Mouse (Mus musculus) liver, embryonic 11.5 days (tissue): ENCODE measurements at regions not wholly inside any gene's neighbourhood (a gene's known extent, or its start where the extent isn't known, plus 50 kb on each side); places are given as distances from the start of the nearest gene placed in this dataset.

Source experiments
- ATAC-seq: fragments of 200-750 bp; cut with Nextera tagmentation; replicated peaks from 2 replicates; pipeline ENCODE4 v1.8.0; 2017; ENCODE audit warnings: moderate number of reproducible peaks, mild to moderate bottlenecking, moderate TSS enrichment, moderate library complexity; ENCODE audit not compliant: low FRiP score
- DNase-seq: peaks from one replicate; pipeline ENCODE4 v3.0.0-alpha.2; 2017; ENCODE audit warnings: low spot score
- H3K27ac ChIP-seq: fragments of 300-500 bp; sonication (generic); 2 replicates; pipeline ENCODE4 v1.5.1; 2014; ENCODE audit warnings: mild to moderate bottlenecking, low read depth, low read length, control low read depth
- H3K27me3 ChIP-seq: fragments of 300-500 bp; sonication (generic); replicated peaks from 2 replicates; pipeline ENCODE4 v1.6.1; 2014; ENCODE audit warnings: low read length, mixed read lengths; ENCODE audit not compliant: control insufficient read depth, insufficient read depth
- H3K36me3 ChIP-seq: fragments of 300-500 bp; sonication (generic); 2 replicates; pipeline ENCODE4 v1.6.1; 2014; ENCODE audit warnings: mild to moderate bottlenecking, low read length, moderate library complexity, mixed read lengths; ENCODE audit not compliant: control insufficient read depth, insufficient read depth
- H3K4me1 ChIP-seq: fragments of 300-500 bp; sonication (generic); replicated peaks from 2 replicates; pipeline ENCODE4 v1.6.1; 2014; ENCODE audit warnings: low read length, mixed read lengths; ENCODE audit not compliant: control insufficient read depth, insufficient read depth
- H3K4me2 ChIP-seq: fragments of 300-500 bp; sonication (generic); 2 replicates; pipeline ENCODE4 v1.6.1; 2014; ENCODE audit warnings: mild to moderate bottlenecking, control low read depth, moderate library complexity
- H3K4me3 ChIP-seq: fragments of 300-500 bp; sonication (generic); 2 replicates; pipeline ENCODE4 v1.5.1; 2014; ENCODE audit warnings: low read depth, low read length, control low read depth
- H3K9ac ChIP-seq: fragments of 300-500 bp; sonication (generic); 2 replicates; pipeline ENCODE4 v1.6.1; 2014; ENCODE audit warnings: low read depth, low read length, control low read depth
- H3K9me3 ChIP-seq: fragments of 300-500 bp; sonication (generic); 2 replicates; pipeline ENCODE4 v1.6.1; 2016; ENCODE audit warnings: low read length, inconsistent platforms, mixed read lengths; ENCODE audit not compliant: control insufficient read depth
- WGBS: fragments of 180-500 bp; shearing (Covaris S2); extraction: QIAGEN DNeasy Blood & Tissue Kit; methylation state at CpG from one replicate; pipeline ENCODE4 v1.1.7; 2014; 5-methylcytosine and 5-hydroxymethylcytosine counted together

DNA sequence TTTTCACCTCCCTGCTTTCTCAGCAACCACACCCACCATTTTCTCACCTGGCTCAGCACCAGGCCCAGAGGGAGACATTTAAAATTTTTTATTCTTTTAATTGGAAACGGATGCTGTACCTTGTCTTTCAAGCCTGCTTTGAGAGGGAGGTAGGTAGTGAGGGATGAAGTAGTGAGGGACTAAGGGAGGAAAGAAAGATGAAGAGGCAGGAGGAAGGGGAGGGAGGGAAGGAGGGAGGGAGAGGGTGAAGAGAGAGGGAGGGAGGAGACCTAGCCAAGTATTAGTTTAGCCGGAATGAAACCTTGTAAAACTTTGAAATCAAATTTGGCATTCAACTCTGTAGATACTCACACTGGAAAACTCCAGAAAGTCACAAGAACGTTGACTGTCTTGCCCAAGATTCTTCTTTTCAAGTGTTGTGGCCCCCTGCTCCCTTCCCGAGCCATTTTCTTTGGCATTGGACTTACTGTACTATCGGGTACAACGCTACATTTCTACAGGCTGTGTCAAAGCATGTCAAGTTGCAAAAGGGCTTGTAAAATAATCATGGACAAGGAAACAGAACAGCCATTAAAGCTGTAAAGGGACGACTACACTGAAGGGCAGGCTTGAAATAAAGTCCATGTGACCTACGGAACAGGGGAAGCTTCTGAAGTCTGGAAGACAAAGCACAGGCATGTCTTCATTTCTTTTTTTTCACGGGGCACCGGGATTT lies 320.9 kb upstream of the Mpdz start:
- no peak overlapping the region for H3K27ac ChIP-seq
- WGBS: 56% methylated on average over 10 of the region's 10 CpGs
- H3K9me3 ChIP-seq: no peaks in the 10 kb centered on the region
- no peak overlapping the region for H3K4me3 ChIP-seq
- no peaks in the 10 kb centered on the region for H3K36me3 ChIP-seq
- no peak overlapping the region for H3K4me2 ChIP-seq
- no peaks in the 10 kb centered on the region for H3K27me3 ChIP-seq
- no peak overlapping the region for H3K9ac ChIP-seq
- ATAC-seq: no peak
- no peak for DNase-seq
- no peaks in the 10 kb centered on the region for H3K4me1 ChIP-seq

DNA sequence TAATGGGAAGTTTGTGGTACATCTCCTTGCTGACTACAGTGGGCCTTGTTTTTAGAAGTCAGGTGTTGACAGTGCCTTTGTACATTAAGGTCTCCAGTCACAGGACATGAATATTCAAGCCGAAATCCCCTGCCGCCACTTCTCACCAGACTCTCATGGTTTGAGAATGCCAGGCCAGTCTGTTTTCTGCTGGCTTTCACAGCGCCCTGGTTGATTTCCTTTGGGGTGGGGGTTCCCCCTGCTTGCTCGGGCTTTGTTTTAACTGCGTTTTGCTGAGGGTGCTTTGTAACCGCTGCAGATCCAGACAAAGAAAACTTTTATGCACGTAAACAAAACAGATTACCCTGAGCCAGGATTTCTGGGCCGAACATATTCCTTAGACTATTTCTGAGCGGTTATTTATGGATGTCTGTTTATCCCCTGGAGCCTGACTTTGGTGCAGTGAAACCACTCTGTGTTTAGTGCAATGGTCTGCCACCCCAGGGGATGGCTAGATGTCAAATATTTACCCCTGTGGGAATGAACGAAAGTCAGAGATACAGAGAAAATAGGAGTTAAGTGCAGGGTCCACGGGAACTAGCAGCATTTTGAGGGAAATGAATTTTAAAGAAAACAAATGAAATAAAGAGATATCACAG lies 320.1 kb upstream of the Mpdz start:
- Histone ChIP-seq H3K4me1 (no peaks in the 10 kb centered on the region), H3K27me3 (no peaks in the 10 kb centered on the region), H3K9me3 (no peaks in the 10 kb centered on the region), H3K4me3 (no peak overlapping the region), H3K9ac (no peak overlapping the region), H3K27ac (no peak overlapping the region), H3K4me2 (no peak overlapping the region), H3K36me3 (no peaks in the 10 kb centered on the region)
- ATAC-seq (no peak), DNase-seq (no peak)
- WGBS: 59% methylated on average over 11 of the region's 11 CpGs

GRCm38 (mm10) chr4:81757905-81758304 lies 315.3 kb upstream of the Mpdz start:
- H3K27me3 ChIP-seq: no peaks in the 10 kb centered on the region
- no peak overlapping the region for H3K27ac ChIP-seq
- ATAC-seq: no peak
- WGBS: 48% methylated on average over 1 of the region's 1 CpGs
- no peak overlapping the region for H3K9ac ChIP-seq
- H3K9me3 ChIP-seq: no peaks in the 10 kb centered on the region
- H3K4me3 ChIP-seq: no peak overlapping the region
- no peak overlapping the region for H3K4me2 ChIP-seq
- DNase-seq: no peak
- no peaks in the 10 kb centered on the region for H3K4me1 ChIP-seq
- no peaks in the 10 kb centered on the region for H3K36me3 ChIP-seq

- ATAC-seq (no peak), DNase-seq (no peak)
- WGBS: 45% methylated on average over 18 of the region's 18 CpGs
- 0 out of 2 replicates have a peak, but pooled peaks cover 3% of the 10 kb centered on the region for H3K4me1 ChIP-seq
- H3K4me3 ChIP-seq: no peak overlapping the region
- peak overlapping the region; percentile 6; the same call in 1 of the 2 replicates for H3K27ac ChIP-seq
- no peaks in the 10 kb centered on the region for H3K36me3 ChIP-seq
- no peak overlapping the region for H3K4me2 ChIP-seq
- H3K27me3 ChIP-seq: no peaks in the 10 kb centered on the region
- no peak overlapping the region for H3K9ac ChIP-seq
- H3K9me3 ChIP-seq: no peaks in the 10 kb centered on the region
Observed at GRCm38 (mm10) chr4:81744629-81745509, 302.3 kb upstream of the Mpdz start.

GRCm38 (mm10) chr4:81743978-81744628 lies 301.5 kb upstream of the Mpdz start:
- ATAC-seq (no peak), DNase-seq (no peak)
- 0 out of 2 replicates have a peak, but pooled peaks cover 3% of the 10 kb centered on the region for H3K4me1 ChIP-seq
- H3K36me3 ChIP-seq: no peaks in the 10 kb centered on the region
- no peak overlapping the region for H3K9ac ChIP-seq
- H3K27ac ChIP-seq: peak overlapping the region; percentile 6
- no peaks in the 10 kb centered on the region for H3K27me3 ChIP-seq
- 55% methylated on average over 8 of the region's 8 CpGs for WGBS
- H3K4me2 ChIP-seq: no peak overlapping the region
- no peak overlapping the region for H3K4me3 ChIP-seq
- no peaks in the 10 kb centered on the region for H3K9me3 ChIP-seq

DNA sequence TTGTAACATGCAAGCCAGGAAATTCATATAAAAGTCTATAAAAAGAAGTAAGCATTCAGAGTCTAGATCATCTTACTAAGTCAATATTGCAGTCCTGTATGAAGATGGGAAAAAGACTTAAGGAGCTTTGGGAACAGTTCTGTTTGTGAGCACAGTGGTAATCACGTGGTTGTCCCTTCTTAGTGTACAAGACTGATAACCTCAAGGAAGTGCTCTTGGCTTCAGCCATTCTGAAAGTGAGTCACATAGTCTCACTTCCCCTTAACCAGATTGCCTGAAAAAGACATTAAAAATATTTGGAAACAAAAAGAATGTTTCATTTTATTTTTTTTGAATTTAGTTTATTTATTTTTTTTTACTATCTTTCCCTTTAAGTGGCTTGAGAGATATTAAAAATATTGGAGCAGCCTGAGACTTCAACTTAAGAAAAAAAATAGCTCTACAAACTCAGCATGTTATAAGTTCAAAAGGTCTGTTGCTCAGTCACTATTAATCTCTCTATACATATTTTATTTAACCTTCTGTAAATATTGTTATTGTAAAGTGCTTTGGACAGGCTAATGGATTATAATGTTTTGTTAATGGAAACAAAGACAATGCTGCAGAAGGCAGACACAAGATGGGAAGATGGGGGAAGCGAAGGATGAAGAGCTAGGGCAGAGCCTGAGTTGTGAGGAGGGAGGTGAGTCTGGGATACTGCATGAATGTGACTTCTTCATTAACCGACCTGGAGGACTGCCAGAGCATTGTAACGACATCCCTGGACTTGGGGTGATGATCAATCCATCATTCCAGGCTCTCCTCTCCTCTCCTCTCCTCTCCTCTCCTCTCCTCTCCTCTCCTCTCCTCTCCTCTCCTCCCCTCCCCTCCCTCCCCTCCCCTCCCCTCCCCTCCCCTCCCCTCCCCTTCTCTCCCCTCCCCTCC lies 300.2 kb upstream of the Mpdz start:
- 0 out of 2 replicates have a peak, but pooled peaks cover 3% of the 10 kb centered on the region for H3K4me1 ChIP-seq
- no peak for DNase-seq
- WGBS: 57% methylated on average over 4 of the region's 4 CpGs

GRCm38 (mm10) chr4:81734391-81734790 lies 291.8 kb upstream of the Mpdz start:
- no peaks in the 10 kb centered on the region for H3K4me1 ChIP-seq
- H3K27ac ChIP-seq: no peak overlapping the region
- H3K4me2 ChIP-seq: no peak overlapping the region
- DNase-seq: no peak
- no peaks in the 10 kb centered on the region for H3K9me3 ChIP-seq
- H3K27me3 ChIP-seq: no peaks in the 10 kb centered on the region
- H3K36me3 ChIP-seq: no peaks in the 10 kb centered on the region
- 91% methylated on average over 2 of the region's 2 CpGs for WGBS
- ATAC-seq: no peak
- no peak overlapping the region for H3K4me3 ChIP-seq
- no peak overlapping the region for H3K9ac ChIP-seq

More for the DNA sequence above, 300.2 kb upstream of the Mpdz start:
- H3K36me3 ChIP-seq: no peaks in the 10 kb centered on the region
- H3K4me2 ChIP-seq: no peak overlapping the region
- H3K9me3 ChIP-seq: no peaks in the 10 kb centered on the region
- no peak overlapping the region for H3K27ac ChIP-seq
- H3K4me3 ChIP-seq: no peak overlapping the region
- no peaks in the 10 kb centered on the region for H3K27me3 ChIP-seq
- no peak overlapping the region for H3K9ac ChIP-seq
- no peak for ATAC-seq
